Mouse (Mus musculus) spleen, adult 2 months (tissue): ENCODE measurements around the gene Snupn.

Experiments used
- CTCF ChIP-seq: fragments of 200-500 bp; IDR thresholded peaks from 2 replicates; pipeline ENCODE4 v1.5.1; 2011; ENCODE audit warnings: mild to moderate bottlenecking, inconsistent platforms; ENCODE audit not compliant: insufficient read depth, insufficient read length, insufficient replicate concordance; ENCODE audit errors: extremely low read depth
- POLR2A ChIP-seq: fragments of 200-500 bp; IDR thresholded peaks from 2 replicates; pipeline ENCODE4 v1.6.1; 2011; ENCODE audit warnings: low read depth, low read length, inconsistent platforms

GRCm38 (mm10) chr9:56975199-56975598 is 24.5 kb downstream of the Snupn start:
- TF ChIP-seq POLR2A (no peak), CTCF (no peak)
